Mouse (Mus musculus) liver, postnatal 0 days (tissue): ENCODE measurements at regions not wholly inside any gene's neighbourhood (a gene's known extent, or its start where the extent isn't known, plus 50 kb on each side); places are given as distances from the start of the nearest gene placed in this dataset.

Source experiments
- CTCF ChIP-seq: sonication (generic); IDR thresholded peaks from 2 replicates; pipeline ENCODE4 v1.5.1; 2016; ENCODE audit warnings: antibody characterized with exemption, low read depth
- EP300 ChIP-seq: IDR thresholded peaks from 2 replicates; pipeline ENCODE4 v1.6.1; 2016; ENCODE audit warnings: antibody characterized with exemption, low read depth, mild to moderate bottlenecking

- TF ChIP-seq CTCF (no peak), EP300 (no peak)
These were observed 104.2 kb downstream of the Tle3 start for GRCm38 (mm10) chr9:61476351-61476750.
